Mouse (Mus musculus) left cerebral cortex, adult 11 months (tissue): ENCODE measurements at regions not wholly inside any gene's neighbourhood (a gene's known extent, or its start where the extent isn't known, plus 50 kb on each side); places are given as distances from the start of the nearest gene placed in this dataset.

Experiments used
- DNase-seq: peaks from one replicate; pipeline ENCODE4 v3.0.0; 2022; ENCODE audit warnings: low spot score

DNA sequence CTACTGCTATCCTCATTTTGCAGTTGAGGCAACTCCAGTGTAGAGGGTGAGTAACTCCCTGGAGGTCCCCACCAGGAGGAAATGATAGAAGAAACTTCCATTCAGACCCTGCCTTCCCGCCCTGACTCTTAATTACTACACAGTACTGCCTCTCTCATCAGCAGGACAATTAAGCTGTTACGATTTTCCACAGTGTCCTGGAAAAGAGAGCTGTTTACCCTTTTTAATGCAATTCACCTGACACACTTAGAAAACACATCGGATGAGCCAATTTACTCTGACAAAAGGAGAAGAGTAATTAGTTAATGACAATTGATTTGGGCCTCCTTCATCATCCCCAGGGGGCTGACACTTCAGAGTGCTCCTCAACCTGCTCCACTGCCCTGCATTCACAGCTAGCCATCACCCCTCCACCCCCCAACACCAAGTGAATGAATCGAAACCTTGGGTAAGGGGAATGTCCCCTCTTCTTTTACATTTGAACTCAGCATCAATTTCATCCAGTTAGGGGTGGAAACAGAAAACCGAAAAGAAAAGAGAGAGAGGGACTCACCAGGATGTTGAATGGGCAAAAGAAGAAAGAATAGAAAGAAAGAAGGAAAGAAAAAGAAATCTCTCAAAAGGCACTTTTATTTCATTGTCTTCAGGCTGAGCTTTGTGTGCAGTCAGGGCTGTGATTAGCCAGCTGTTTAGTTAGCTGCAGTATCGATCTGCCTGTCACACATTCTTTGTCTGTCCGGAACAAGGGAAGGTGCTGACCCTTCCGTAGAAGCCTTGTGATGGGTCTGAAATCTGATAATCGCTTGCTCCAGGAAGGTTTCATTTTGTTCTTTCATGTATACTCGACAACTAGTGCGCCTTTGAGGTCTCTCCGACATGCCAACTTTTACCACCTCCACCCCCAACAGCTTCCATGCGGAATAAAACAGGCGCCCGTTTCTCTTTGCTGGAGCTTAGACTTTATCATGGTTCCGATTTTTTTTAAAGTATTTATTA is 482.6 kb upstream of the Tenm4 start:
- no peak for DNase-seq

DNA sequence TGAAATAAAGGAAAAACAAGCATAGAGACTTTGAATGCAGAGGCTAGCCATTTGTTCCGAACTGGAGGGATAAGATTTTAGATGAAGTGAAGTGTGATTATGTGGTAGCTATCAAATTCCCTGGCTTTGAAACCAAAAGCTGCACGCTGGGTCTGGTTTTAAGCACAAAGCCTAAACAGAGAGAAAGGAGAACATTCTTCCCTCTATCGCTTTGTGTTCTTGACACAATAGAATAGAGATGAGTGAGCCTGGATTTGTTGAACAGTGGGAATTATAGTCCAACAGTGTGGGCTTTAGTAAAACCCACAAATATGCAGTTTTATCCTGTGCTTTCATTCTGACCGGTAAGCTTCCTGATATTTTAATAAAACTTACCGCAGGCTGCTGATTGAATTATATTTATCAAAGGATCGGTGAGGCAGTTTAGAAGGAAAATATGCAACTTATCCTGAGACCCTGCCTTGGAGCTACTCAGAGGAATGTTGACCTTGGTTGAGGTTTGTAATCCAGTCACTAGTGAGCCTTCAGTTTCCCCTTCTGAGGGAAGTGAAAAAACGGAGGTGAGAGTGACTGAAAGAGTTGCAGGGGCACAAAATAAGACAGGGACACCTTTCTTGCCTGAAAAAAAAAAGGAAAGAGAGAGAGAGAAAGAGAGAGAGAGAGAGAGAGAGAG is 481.7 kb upstream of the Tenm4 start:
- DNase-seq: no peak

DNA sequence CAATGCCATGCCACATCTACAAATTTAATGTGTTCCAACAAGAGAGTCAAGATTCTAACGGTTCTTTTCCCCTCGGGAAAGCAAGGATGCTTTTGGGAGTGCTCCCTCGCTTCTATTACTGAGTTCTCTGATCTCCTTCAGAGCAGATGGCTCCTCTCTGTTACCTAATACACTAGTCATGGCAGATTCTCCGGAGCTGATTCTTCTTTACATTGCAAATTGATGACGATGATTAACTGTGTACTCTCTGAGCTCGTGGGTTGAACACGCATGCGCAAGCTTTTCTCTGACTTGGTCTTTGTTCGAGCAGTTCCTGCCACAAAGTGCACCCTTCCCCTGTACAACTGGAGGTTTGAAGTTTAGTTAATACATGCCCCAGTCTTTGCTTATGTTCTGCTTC is 471.5 kb upstream of the Tenm4 start:
- no peak for DNase-seq

DNA sequence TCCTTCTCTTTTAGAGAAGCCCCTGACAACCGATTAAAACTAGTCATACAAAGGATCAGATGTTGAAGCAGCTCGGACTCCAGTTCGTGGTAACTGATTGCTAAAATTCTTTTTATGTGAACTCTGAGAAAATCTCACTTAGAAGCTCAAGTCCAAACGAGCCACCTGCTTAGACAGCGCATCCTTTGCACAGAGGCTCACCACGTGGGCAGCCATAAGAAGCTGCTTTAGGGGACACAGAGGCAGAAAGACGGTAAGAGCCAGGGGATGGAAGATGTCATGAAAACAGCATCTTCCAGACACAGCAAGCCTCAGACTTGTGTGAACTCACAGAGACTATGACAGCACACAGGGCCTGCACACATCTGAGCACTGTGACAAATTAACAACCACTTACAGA is 461.0 kb upstream of the Tenm4 start:
- no peak for DNase-seq

DNA sequence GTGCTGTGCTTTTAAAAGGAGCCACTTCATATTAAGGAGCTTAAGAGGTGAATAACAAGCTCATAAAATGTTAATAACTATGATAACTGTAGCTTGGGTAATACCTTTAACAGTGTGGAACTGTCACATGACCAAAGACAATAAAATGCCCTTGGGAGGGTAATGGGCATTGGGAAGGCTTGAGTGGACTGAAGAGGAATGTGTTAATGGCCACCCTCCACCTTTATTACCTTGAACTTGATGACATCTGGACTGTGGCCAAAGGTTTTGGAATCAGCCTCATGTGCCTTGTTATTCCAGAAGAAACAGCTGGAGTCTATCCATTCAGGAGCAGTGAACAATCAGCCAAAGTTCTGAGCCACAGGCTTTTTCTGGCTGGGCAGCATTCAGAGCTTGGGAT is 451.0 kb upstream of the Tenm4 start:
- DNase-seq: no peak

DNA sequence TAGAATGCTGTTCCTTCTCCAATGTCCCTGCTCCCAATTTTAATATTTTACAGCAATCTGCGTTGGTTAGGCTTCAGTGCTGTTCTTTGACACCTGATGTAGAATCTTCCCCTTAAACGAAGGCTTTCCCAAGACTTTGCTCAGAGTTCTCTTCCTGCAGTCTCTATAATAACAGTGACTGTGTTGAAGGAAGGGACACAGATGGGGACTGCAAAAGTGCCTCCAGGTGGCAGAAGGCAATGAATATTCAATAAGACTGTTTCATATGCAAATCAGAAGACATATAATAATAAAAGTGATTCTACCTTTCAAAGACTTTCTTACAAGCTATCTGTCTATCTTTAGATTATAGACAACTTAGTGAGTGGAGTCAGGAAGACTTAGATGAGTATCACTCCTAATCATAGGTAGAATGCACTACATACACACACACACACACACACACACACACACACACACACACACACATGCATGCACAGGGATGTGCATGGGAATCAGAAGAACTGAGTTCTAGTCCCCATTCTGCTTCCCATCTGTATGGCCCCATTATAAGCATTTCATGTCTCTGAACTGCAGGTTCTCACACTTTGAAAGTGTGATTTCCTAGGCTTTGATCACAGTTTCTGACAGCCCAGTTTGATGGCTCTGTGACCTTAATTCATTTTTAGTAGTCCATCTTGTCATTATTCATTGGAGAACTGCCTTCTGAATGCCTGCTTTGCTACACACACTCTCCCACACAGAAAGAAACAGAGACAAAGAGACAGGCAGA is 445.1 kb upstream of the Tenm4 start:
- DNase-seq: no peak

DNA sequence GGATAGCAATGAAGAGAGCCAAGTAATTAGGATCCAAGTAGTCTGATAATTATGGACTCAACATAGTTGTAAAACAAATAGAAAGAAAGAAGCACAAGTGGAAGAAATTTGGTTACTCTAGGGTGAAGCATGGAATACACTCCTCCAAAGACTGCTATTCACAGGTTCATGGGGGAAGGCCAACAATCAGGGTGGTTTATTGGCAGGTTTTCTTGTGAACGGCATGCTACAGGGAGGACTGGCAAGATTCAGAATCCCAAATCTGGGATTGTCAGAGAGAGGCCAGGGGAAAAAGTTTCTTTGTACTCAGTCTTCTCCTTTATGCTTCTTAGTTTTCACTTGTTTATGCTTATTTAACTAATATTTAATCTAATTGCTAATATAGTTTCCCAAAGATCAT is 437.2 kb upstream of the Tenm4 start:
- no peak for DNase-seq

DNA sequence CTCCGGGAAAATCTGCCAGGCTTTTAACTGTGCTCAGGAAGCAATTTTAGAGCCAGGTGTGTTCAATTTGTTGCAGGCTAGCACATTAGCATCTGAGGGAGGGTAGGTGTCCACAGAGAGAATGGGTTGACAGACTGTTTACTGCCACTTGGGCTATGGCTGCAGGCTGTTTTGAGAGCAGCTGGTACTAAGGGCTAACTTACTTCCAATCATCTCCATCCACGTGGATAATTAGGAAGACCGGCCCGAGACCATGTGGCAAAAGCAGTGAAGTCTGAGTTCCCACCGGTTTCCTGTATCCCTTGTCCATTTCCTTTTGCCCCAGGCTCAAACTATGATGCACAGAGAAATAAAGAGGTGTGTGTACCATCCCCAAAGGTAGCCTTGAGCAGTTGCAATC is 436.5 kb upstream of the Tenm4 start:
- DNase-seq: no peak

DNA sequence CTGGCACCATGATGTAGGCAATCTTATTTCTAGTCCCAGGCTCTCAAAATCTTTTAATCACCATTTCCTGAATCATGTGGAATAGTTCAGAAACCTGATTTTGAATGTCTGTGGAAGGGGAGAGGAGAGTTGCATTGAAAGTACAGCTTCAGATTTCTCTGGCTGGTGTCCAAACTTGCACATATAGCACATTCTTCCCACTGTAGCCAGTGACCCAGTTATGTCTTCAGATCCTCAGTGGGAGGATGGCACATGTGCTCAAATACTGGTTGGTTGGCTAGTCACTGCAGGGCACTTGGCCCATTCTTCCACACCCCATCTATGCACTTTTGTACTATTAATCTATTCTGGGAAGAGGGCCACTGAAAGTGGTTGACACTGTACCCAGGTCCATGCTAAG is 434.3 kb upstream of the Tenm4 start:
- DNase-seq: no peak

DNA sequence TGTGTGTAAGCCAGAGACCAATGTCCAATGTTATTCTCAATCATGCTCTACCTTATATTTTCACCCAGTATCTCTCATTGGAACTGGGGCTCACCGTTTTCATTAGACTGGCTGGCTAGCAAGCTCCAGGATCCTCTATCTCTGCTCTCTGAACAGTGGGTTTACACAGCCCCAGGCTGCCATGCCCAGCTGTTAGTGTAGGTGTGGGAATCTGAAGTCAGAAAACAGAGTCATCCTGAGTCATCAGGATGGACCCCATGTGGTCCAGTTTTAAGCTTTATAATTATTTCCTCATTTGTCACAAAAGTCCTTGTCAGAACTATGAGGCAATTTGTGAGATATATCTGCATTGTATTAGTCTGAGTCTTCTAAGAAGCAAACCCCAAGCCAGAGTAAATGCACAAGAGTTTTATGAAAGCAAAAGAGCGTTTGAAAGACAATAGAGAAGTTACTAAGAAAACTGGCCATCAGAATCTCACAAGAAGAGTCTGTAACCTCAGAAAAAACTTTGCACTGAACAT is 432.3 kb upstream of the Tenm4 start:
- DNase-seq: no peak

DNA sequence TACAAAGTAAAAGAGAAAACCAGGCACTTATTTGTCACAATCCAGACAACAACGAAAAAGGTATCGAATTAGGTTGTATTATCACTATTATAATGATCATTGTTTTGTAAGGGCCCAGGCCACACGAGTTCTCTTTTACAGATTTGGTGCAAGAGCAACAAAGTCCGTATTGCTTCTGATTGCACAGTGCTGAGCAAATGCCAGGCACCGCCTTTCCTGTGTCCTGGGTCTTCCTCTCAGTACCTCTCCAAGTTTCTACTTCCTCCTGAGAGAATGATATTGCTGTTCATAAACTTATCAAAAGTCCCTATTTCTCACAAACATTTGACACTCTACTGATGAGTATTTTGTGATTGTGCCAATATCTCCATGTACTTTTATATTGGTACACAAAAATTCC is 431.3 kb upstream of the Tenm4 start:
- no peak for DNase-seq

DNA sequence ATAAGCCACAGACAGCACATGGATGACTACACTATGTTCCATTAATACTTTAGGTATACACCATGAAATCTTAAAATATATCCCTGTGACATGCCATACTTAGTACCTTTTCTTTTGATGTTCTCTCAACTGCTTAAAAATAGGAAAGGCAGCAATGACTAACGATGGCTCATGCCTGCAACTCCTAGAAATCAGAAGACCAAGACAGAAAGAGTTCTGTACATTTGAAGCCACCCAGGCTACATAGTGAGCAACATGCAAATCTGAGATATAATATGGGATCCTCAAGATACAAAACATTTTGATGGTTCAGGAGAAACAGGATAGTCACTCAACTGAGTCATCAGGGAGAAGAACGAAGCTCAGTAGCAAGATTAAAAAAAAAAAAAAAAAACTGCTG is 412.7 kb upstream of the Tenm4 start:
- DNase-seq: no peak

DNA sequence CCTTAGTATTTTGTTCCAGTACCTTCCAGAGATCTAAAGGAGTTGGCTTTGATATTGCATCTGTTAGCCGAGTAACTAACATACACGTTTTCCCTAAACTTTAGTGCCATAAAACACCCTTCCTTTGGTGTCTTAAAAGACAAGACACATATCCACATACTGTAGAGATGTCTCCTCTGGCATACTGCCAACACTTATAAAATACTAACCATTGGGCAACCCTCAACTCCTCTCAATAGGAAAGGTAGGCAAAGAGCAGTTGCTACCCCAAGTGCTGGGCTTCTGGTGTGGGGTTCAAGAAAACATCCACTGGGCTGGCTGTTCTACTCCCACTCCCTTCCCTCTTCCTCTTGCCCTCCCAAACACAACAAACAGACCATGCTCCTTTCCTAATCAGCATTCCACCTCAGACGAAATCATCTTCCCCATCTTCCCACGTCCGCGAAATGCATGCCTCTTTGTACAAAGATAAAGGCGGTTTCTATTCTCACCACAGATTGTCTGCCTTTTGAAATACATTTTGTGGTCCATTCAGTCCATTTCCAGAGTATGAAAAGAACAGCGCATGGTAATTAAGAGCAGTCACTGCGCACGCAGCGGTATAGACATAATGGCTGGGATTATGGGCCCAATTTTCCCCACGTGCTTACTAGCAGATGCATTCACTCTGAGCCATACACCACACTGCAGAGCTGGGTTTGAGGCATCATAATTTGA is 409.9 kb upstream of the Tenm4 start:
- peak; percentile 41 for DNase-seq

DNA sequence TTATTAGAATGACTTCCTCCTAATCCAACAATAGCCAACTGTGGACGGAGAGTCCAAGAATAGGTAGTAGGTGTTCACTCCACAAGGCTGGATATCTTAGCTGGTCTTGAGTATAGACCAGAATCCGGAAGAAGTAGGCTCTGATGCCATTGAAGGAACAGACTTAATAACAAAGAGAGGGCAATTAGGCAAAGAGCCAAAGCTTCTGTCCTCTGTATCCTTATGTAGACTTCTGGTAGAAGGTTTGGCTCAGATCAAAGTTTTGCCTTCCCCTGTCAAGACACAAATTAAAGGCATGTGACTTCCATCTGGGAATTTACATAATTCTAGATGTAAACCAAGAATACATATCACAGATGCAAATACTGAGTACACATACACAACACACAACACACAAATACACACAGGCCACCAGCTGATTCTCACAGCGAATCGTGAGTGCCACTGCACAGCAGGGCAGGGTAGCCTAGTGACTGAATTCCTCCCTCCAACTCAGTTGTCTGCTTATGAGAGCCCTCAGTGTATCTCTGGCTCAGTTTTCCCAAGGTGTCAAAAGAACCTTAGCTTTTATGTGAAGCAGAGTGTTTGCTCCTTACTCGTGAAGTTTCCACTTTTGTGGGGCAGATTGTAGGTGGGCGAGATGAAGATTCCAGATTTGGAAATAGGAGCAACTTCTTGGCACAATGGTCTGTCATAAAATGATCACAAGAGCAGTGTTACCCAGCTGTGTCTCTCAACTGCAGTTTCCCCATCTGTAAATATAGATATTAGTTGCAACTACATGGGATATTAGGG is 404.5 kb upstream of the Tenm4 start:
- DNase-seq: peak; percentile 53

DNA sequence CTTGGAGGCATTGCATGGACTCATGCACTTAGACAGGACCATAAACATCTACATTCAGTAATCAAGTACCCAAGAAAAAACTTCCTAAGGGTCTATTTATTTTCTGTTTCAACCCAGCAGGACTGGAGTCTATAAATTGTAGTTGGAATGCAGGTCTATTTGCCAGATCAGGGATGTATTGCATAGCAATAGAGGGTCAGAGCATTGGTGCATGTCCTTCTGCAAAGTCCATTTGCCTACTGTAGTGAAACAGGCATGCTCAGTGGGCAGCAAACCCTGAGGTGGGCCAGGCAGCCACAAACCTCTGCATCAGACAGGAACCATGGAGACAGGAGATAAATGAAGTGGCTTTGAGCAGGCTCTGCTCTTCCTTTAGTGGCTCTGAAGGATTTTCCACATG is 386.5 kb upstream of the Tenm4 start:
- DNase-seq: no peak

DNA sequence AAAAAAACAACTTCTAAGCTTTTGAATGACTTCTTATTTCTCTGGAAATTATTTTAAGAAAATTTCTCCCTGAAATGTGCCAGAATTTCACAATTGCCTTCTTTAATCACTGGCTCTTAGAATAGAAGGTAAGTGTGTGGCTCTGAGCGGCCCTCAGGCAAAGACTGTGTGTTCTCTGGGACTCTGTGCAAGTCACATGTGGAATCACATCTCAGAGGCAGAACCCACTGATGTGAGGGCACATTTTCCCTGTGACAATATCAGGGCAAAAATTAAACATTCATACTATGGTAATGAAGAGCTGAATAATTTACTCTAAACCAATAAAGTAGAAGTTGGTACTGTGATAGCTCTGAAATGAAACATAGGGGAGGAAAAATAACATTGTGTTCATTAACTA is 383.5 kb upstream of the Tenm4 start:
- DNase-seq: no peak

DNA sequence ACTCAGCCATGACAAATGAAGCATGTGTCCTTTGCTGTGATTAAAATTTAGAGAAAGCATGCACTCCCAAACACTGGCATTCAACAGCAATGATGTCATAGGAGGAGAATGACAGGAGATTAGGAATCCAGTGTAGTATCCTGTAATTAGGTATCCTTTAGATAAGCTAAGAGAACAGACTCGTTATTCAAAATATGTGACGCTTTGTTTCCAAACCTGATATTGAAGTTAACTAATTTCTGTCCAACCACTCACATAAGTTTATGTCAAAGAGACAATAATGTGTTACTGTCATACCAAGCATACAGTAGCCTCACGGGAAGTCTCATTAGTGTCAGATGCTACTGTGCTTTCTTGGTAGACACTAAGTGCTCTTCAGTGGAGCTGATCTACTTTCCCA is 383.1 kb upstream of the Tenm4 start:
- no peak for DNase-seq

DNA sequence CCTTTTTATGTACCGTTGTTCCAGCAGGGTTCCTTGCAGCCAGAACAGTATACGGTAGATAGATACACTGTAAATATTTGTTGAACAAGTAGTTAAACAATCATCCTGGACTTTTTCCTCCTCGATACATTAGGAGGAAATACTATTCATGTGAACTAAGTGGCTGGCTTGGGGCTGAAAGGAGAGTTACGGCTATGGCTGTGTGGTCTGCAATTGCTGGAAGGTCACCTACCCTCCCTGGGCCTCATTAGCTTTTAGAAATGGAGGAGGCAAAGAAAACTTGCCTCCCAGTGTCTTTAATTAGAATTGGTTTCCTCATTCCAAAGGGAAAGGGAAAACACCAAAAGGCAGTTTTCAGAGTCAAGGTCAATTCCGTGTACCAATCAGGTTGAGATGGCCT is 381.6 kb upstream of the Tenm4 start:
- DNase-seq: no peak

DNA sequence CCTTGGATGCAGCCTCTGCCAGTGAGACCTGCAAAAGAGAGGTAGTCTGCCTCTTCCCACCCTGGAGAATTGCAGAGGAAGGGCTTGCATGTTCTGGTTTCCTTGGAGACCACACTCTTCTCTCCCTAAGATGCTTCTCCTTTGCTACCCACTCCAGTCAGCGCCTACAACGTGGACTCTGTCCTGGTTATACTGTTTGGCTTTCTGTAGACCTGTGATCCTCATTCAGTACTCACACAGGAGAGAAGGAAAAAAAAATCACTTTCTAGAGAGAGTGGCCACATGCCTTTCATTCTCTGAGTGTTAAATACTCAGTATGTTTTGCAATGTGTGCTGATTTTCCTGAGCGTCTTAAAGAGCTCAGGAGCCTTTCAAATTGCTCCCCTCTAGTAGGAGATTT is 372.0 kb upstream of the Tenm4 start:
- DNase-seq: no peak

DNA sequence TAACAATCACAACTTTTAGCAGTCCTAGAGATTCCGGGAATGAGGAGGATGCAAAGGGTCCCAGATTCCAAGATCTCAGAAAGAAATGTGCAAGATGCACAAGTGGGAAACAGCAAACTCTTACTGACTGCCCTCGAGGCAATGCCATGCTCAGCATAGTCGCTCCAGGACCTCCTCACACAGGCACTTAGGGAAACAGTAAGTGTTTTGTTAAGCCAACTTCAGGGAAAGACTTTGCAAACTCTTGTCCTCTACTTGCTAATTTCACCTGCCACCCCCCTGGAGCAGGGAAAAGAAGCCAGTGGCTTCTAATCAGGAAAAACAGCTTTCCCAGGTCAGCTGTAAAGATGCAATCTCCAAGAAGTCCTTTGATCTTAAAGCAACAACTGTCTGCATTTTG is 361.4 kb upstream of the Tenm4 start:
- no peak for DNase-seq

DNA sequence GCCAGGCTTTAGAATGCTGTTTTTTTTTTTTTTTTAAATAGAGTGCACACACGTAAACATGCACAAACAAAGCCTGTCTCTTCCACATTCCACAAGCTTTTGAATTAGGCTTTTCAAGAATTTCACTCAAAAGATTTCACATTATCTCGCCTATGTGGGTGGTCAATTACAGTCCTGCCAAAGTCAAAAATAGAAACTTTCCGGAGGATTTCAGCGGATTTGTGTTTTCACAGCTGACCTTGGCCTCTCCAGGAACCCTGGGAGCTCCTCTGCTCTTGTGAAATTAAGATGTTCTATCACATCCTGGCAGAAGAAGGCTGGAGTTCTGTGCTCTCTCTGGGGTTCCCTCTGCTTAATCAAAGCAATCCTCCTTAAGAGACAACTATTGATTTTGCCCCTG is 360.9 kb upstream of the Tenm4 start:
- no peak for DNase-seq
